Mouse (Mus musculus): Measurements from ENCODE around the gene Asxl2. TPM values are rescaled to one million over a fixed set of nuclear protein-coding genes. Genes with fewer than 3 reads are reported as not detected.

Asxl2 gene
- total and polyA plus RNA-seq, 3 experiments = 11.6 to 18.9 (median 15.2) TPM

DNA sequence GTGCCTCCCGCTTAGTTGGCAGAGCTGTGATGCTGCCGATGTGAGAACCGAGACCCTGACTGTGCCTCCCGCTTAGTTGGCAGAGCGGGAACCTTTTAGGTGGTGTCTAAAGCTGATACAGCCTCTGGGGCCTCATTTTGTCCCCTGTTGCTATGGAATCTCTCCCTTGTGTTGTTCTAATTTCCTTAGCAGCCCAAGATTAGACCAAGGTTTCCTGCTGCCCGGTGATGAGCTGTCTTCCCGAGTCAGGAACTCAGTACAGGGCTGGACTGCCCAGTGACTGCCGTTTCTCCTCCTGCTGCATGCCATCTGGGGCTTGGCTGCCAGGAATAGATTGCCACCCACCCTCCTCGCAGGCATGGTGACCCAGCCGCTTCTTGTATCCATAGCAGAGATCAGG, 40.7 kb upstream of the Asxl2 start:
- peaks cover 0 to 34% of the 10 kb centered on the region in 2 experiments for H3K36me3 ChIP-seq (replicated peaks in 1 of 2; ENCODE audit: control insufficient read depth in 1 of 2, insufficient read depth in 1 of 2, low read length in 1 of 2)
- dilution Hi-C loops (cut with MboI; ENCODE audit: extremely low pct_ligation_motif_present, extremely low pct_unique_long_range_greater_than_20kb, low sequenced_read_pairs) = no loop called here
- H3K4me1 ChIP-seq (ENCODE audit: control insufficient read depth in 1 of 2, insufficient read depth in 2 of 2) = peaks cover 9 to 24% of the 10 kb centered on the region in 2 experiments; a peak in 3 of 4 replicates

GRCm38 (mm10) chr12:3387891-3388290, 38.8 kb upstream of the Asxl2 start:
- H3K27ac ChIP-seq (ENCODE audit: insufficient read depth, low read depth) = no peak overlapping the region
- H3K36me3 ChIP-seq (replicated peaks in 1 of 2; ENCODE audit: control insufficient read depth in 1 of 2, insufficient read depth in 1 of 2, low read length in 1 of 2) = peaks cover 0 to 32% of the 10 kb centered on the region in 2 experiments
- no peaks in the 10 kb centered on the region for H3K27me3 ChIP-seq (replicated peaks)
- H3K4me2 ChIP-seq (ENCODE audit: insufficient read depth, low read depth, poor library complexity, severe bottlenecking) = no peak overlapping the region
- H3K4me1 ChIP-seq (ENCODE audit: control insufficient read depth in 1 of 2, insufficient read depth in 2 of 2) = peaks cover 9 to 24% of the 10 kb centered on the region in 2 experiments; a peak in 3 of 4 replicates
- in situ Hi-C loops (cut with MboI; ENCODE audit: low pct_ligation_motif_present, low pct_unique_long_range_greater_than_20kb, low sequenced_read_pairs) = no loop called here
- TF ChIP-seq IRF4 (IDR thresholded peaks at IDR 0.05; ENCODE audit: low read depth, low read length) (no peak), JUN (IDR thresholded peaks at IDR 0.05; ENCODE audit: insufficient read depth, low read depth, low read length) (no peak), POLR2AphosphoS2 (IDR thresholded peaks at IDR 0.05; ENCODE audit: low read depth, low read length) (no peak), USF1 (IDR thresholded peaks at IDR 0.05; ENCODE audit: low read depth, low read length) (no peak), RAD21 (IDR thresholded peaks at IDR 0.05; ENCODE audit: low read depth, low read length) (no peak), CHD1 (IDR thresholded peaks at IDR 0.05; ENCODE audit: low read depth, low read length) (no peak), NRF1 (IDR thresholded peaks at IDR 0.05; ENCODE audit: low read depth, low read length) (no peak), UBTF (IDR thresholded peaks at IDR 0.05; ENCODE audit: low read depth, low read length) (no peak), JUND (conservative IDR thresholded peaks at IDR 0.05; ENCODE audit: low read depth, low read length) (no peak), E2F4 (IDR thresholded peaks at IDR 0.05; ENCODE audit: insufficient replicate concordance, low read depth, low read length) (no peak), TCF12 (IDR thresholded peaks at IDR 0.05; ENCODE audit: low read depth, low read length) (no peak), MAFK (IDR thresholded peaks at IDR 0.05; ENCODE audit: insufficient replicate concordance, low read length) (no peak), MAX (IDR thresholded peaks at IDR 0.05; ENCODE audit: low read length) (no peak)
- no peak for DNase-seq (ENCODE audit: extremely low read depth)
- no peaks in the 10 kb centered on the region for H3K79me2 ChIP-seq (replicated peaks; ENCODE audit: control insufficient read depth, extremely low read depth, insufficient read depth, poor library complexity, severe bottlenecking)
- dilution Hi-C loops (cut with MboI; ENCODE audit: extremely low pct_ligation_motif_present, extremely low pct_unique_long_range_greater_than_20kb, low sequenced_read_pairs) = no loop called here
- no peak overlapping the region for H3K9ac ChIP-seq (ENCODE audit: insufficient read depth, low read depth)
- H3K4me3 ChIP-seq (replicated peaks in 1 of 3; ENCODE audit: low read depth in 2 of 3, low read length in 2 of 3, poor library complexity in 1 of 3) = no peak overlapping the region
- no peaks in the 10 kb centered on the region for H3K9me3 ChIP-seq (replicated peaks; ENCODE audit: low read length)

More for the DNA sequence above, 40.7 kb upstream of the Asxl2 start:
- no peak overlapping the region for H3K9ac ChIP-seq (ENCODE audit: insufficient read depth, low read depth)
- no peak overlapping the region for H3K27ac ChIP-seq (ENCODE audit: insufficient read depth, low read depth)
- H3K4me2 ChIP-seq (ENCODE audit: insufficient read depth, low read depth, poor library complexity, severe bottlenecking) = no peak overlapping the region
- no peaks in the 10 kb centered on the region for H3K79me2 ChIP-seq (replicated peaks; ENCODE audit: control insufficient read depth, extremely low read depth, insufficient read depth, poor library complexity, severe bottlenecking)
- H3K9me3 ChIP-seq (replicated peaks; ENCODE audit: low read length) = no peaks in the 10 kb centered on the region
- no peak for DNase-seq (ENCODE audit: extremely low read depth)
- in situ Hi-C loops (cut with MboI; ENCODE audit: low pct_ligation_motif_present, low pct_unique_long_range_greater_than_20kb, low sequenced_read_pairs) = no loop called here
- no peak overlapping the region for H3K4me3 ChIP-seq (replicated peaks in 1 of 3; ENCODE audit: low read depth in 2 of 3, low read length in 2 of 3, poor library complexity in 1 of 3)
- TF ChIP-seq MYC (IDR thresholded peaks at IDR 0.05; ENCODE audit: low read depth, low read length) = no peak
- TF ChIP-seq MEF2A (IDR thresholded peaks at IDR 0.05; ENCODE audit: borderline replicate concordance, low read depth, low read length) = no peak
- no peak for TF ChIP-seq MAX (IDR thresholded peaks at IDR 0.05; ENCODE audit: low read length)
- no peak for TF ChIP-seq TBP (conservative IDR thresholded peaks at IDR 0.05; ENCODE audit: low read depth, low read length)
- no peak for TF ChIP-seq RCOR1 (conservative IDR thresholded peaks at IDR 0.05; ENCODE audit: low read depth, low read length)
- H3K27me3 ChIP-seq (replicated peaks) = no peaks in the 10 kb centered on the region
